Mouse (Mus musculus): ENCODE results near the gene Ctdspl.

DNA sequence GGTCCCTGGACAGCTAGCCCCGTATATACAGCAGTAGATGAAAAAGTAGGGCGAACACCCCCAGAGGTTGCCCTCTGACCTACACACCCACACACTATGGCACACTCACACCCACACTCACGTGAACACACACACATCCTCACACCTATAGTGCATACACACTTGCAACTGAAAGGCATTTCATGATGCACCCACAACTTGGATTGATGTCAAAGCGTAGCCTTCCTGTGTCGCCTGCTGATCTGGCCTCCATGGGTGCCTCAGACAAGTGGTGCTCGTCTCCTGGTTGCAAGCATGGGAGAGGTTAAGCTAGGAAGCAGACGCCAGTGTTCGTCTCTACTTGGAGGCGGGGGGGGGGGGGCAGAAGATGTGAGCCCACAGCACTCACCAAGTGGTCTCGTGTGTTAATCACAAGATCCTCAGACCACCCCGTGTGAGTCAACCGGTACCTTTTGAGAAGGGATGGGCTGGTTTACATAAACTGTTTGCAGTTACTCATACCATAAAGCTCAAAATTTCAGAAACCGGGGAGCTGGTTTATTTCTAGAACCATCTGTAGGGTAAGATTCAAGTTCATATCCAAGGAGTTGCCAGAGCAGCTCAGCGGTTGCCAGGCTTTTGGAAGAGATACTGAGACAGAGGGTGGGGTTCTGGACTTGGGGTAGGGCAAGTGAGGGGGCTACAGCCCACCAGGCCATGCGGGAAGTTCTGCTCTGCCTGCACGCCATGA is 27.4 kb downstream of the Ctdspl start:
- TF ChIP-seq CTCF (IDR thresholded peaks at IDR 0.05; ENCODE audit: low read depth): no peak
- TF ChIP-seq EP300 (IDR thresholded peaks at IDR 0.05; ENCODE audit: low read depth): no peak
